Mouse (Mus musculus) splenic B cell, adult 2 months (primary cell): Measurements from ENCODE around the gene Olfr462.

Experiments used
- DNase-seq: peaks from one replicate; pipeline ENCODE4 v3.0.0-alpha.2; 2011; ENCODE audit warnings: low read depth, low spot score
- H3K27me3 ChIP-seq: 2 replicates; pipeline ENCODE4 v1.6.1; 2012; ENCODE audit warnings: mild to moderate bottlenecking, low read length, moderate library complexity, mixed read lengths; ENCODE audit not compliant: control insufficient read depth, poor library complexity, insufficient read depth, severe bottlenecking
- H3K36me3 ChIP-seq: 2 replicates; pipeline ENCODE4 v1.6.1; 2012; ENCODE audit warnings: mild to moderate bottlenecking, low read length, moderate library complexity, mixed read lengths; ENCODE audit not compliant: control insufficient read depth, poor library complexity, insufficient read depth, severe bottlenecking

Olfr462 gene

DNA sequence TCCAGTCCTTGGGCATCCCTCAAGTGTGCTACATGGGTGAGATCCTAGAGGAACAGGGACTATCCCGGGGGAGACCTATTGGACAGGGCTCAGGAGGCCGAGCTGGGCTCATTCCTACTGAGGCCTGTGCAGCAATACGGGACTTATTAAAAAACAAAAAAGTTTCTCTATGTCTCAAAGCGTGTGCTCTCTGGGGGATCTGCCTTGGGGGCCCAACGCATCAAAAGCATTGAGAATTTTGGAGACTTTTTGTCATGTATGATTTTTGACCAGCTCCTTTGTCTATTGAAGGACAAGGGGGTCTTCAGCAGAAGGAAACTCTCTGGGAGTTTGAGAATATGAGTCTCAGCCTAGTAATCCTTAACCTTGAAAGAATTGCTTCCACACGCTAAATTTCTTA is at the start of gene Olfr462:
Gene Olfr462 (minus strand): TSS at position 101 of the 400 bp plus-strand sequence.
- Histone ChIP-seq H3K27me3 (no peaks in the 10 kb centered on the region), H3K36me3 (no peaks in the 10 kb centered on the region)
- no peak for DNase-seq

DNA sequence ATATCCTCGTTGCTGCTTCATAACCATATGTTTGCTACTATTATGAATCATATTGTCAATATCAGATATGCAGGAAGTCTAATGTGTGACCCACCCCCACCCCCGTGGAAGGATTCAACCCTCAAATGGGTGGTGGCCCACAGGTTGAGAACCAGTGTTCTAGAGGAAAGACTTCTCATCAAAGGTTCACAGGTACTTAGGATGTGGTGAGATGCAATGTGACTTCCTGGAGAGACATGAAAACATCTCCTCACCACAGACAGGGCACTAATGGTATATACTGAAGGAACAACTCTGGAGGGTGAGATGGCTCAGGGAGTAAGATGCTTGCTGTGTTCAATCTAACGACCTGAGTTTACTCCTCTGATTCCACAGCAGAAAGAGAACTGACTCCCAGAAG is 43.4 kb upstream of the Olfr462 start:
- DNase-seq: no peak
- H3K27me3 ChIP-seq: no peaks in the 10 kb centered on the region
- no peaks in the 10 kb centered on the region for H3K36me3 ChIP-seq

DNA sequence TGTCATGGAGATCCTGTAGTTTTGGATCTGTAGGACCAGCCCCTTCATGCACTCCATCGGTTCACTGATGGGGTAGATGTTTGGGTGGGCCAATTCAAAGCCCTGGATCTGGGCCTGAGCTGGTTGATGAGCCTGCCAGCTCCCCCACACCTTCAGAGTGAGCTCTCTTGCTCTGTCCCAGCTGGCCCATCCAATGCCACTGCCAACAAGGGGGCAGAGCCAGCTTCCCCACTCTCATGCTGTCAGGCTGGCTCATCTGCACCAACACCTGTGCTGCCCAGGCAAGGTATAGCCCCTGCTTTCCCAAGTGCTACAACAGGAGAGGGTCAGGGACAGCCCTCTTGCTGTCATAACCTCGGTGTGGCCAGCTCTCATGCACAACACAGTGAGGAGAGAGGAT is 41.7 kb upstream of the Olfr462 start:
- no peaks in the 10 kb centered on the region for H3K36me3 ChIP-seq
- no peak for DNase-seq
- H3K27me3 ChIP-seq: no peaks in the 10 kb centered on the region

DNA sequence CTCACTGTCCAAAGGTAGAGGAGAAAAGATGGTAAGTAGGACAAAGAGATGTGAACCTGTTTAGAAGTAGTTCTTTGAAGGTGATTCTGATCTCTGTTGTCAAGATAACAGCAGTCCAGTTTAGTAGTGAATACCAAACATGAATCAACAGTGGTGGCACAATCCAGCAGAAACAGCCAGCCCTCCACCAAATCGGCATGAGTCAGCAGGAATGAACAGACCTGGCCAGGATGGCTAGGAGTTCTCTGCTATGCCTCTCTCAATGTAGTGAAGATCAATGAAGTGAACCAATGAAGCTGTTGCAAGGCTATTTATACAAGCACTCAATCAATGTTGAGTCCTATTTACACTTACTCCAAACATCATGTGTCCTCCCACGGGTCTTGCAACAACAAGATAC is 38.3 kb upstream of the Olfr462 start:
- H3K27me3 ChIP-seq: no peaks in the 10 kb centered on the region
- no peaks in the 10 kb centered on the region for H3K36me3 ChIP-seq
- DNase-seq: no peak

DNA sequence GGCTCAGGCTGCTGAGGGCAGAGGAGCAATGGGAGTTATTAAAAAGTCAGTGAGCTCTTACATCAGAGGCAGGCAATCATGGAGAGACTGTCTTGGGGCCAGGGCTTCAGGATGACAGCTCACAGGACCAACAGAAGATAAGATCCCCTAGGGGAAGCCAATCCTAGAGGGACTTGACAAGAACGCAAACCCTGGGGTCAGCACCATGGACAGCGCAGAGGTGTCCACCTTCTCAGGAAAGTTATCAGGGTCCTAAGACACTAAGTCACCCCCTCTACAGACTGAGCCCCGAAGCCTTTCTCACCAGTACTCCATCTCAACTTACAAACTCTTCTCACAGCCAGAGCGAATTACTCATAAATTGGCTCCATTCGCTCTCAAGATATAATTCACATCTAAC is 28.9 kb upstream of the Olfr462 start, which contains the start of gene Olfr464:
Gene Olfr464 (minus strand): TSS at position 2 of the 400 bp plus-strand sequence.
- Histone ChIP-seq H3K27me3 (no peaks in the 10 kb centered on the region), H3K36me3 (no peaks in the 10 kb centered on the region)
- DNase-seq: peak; percentile 24

DNA sequence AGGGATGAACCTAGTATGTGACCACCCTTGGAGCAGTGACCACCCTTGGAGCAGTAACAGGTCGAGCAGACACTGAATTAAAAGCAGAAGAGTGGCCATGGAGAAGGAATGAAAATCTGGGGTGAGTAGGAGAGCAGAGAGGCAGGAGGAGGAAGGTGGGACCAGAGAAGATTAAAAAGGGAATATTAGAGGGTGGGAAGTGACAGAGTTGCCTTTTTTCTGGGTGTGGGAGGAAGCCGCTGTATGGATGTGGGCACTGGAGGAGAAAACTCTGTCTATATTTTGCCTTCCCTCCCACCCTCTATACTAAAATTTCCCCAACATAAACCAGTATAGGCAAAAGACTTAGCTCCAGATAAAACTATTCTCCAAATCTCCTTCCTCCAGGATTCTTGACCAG is 28.2 kb upstream of the Olfr462 start:
- Histone ChIP-seq H3K27me3 (no peaks in the 10 kb centered on the region), H3K36me3 (no peaks in the 10 kb centered on the region)
- no peak for DNase-seq

DNA sequence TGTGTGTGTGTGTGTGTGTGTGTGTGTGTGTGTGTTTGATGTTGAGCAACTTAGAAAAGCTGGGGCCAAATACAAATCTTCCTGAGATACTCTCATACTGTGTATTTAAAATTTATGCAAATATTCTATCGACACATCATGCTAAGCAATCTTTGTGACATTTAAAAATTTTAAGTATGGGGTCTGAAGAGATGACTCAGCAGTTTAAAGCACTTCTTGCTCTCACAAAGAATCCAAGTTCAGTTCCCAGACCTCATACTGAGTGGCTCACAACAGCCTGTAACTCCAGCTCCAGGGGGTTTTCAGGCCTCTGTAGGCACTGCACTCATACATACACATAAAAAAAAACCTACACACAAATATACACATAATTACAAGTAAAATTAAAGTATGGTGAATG is 23.9 kb upstream of the Olfr462 start:
- no peak for DNase-seq
- H3K27me3 ChIP-seq: no peaks in the 10 kb centered on the region

DNA sequence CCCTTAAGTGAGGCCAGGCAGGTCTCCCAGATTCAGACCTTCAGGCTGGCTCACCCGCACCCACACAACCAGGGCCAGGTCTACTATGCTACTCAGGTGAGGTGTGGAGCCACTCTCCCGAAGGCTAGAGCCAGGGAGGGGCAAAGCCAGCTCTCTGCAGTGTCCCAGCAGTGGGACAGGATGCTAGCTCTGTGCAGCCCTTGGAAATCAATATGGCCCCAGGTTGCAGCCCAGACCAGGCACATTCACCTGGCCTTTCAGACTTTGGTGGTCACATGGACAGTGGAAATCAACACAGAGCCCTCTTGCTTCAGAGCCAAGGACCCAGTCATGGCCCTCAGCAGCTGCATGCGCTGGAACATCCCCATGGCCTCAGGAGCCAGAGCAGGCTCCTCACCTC is 12.3 kb upstream of the Olfr462 start:
- DNase-seq: no peak

More for the DNA sequence above, 23.9 kb upstream of the Olfr462 start:
- H3K36me3 ChIP-seq: no peaks in the 10 kb centered on the region

DNA sequence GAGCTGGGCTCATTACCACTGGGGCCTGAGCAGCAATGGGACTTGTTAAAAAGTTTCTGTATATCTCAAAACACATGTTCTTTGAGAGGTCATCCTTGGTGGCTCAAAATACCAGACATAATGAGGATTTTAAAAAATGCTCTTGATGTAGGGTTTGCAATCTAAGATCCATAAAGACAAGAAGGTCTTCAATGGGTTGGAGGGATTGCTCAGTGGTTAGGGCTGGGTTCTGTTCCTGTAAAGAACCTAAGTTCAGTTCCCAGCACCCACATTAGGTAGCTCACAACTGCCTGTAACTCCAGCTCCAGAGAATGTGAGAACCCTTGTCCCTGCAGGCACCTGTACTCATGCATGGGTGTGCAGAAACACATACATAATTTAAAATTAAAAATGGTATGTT is 5.2 kb upstream of the Olfr462 start, which contains the start of gene Olfr463:
Gene Olfr463 (minus strand): TSS at position 101 of the 400 bp plus-strand sequence.
- Histone ChIP-seq H3K36me3 (no peaks in the 10 kb centered on the region), H3K27me3 (no peaks in the 10 kb centered on the region)
- no peak for DNase-seq

More for the DNA sequence above, 12.3 kb upstream of the Olfr462 start:
- H3K36me3 ChIP-seq: no peaks in the 10 kb centered on the region
- no peaks in the 10 kb centered on the region for H3K27me3 ChIP-seq

DNA sequence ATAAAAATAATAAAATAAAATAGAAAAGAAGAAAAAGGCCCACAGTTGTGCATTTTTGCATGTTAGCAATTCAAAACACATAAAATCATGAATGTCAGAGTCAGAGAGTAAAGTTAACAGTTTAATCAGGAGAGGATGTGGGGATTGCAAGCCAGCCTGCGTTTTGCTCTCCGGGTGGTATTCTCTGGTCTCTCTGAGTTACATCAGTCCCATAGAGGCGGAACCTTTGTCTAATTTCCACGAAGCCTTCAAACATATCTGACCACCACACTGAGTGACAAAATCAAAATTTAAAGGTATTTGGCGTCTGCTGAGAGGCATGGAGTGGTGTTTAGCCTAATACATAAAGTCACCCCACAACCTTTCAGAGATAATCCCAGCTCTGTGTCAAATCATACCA is 7.2 kb downstream of the Olfr462 start:
- no peak for DNase-seq
- no peaks in the 10 kb centered on the region for H3K36me3 ChIP-seq
- H3K27me3 ChIP-seq: no peaks in the 10 kb centered on the region

DNA sequence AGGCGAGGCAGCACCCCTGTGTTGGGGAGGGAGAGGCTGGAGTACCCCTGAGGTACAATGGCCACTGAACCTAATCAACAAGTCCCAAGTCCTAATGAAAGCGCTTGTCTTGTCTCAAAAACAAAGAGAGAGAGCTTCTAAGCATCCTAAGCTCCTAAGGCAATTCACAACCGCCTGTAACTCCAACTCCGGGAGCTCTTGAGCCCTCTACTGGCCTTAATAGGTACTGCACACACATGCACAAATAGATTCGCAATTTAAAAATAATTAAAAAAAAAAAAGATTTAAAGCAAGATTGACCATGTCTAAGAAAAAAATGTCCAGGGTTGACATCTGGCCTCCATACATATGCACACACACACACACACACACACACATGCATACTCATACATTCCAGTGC is 8.6 kb downstream of the Olfr462 start:
- DNase-seq: peak; percentile 43

DNA sequence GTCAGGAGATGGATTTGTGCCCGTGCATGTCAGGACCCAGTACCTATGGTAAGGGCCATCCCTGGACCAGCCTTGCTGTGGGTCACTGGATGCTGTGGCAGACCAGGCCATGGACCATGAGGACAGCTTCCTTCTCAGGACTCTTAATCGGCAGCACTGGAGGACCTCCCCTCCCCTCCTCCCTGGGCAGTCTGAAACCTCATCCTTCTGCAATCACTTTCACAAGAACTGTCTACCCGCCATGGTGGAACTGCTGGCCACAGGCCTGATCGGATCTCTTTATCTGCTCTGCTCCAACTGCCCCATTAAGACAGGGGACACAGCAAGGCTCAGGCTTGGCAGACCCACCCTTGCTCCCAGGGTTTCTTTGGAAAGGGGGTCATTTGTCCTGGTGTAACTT is 10.4 kb downstream of the Olfr462 start:
- Histone ChIP-seq H3K27me3 (no peaks in the 10 kb centered on the region), H3K36me3 (no peaks in the 10 kb centered on the region)
- no peak for DNase-seq

More for the DNA sequence above, 8.6 kb downstream of the Olfr462 start:
- H3K27me3 ChIP-seq: no peaks in the 10 kb centered on the region
- H3K36me3 ChIP-seq: no peaks in the 10 kb centered on the region

DNA sequence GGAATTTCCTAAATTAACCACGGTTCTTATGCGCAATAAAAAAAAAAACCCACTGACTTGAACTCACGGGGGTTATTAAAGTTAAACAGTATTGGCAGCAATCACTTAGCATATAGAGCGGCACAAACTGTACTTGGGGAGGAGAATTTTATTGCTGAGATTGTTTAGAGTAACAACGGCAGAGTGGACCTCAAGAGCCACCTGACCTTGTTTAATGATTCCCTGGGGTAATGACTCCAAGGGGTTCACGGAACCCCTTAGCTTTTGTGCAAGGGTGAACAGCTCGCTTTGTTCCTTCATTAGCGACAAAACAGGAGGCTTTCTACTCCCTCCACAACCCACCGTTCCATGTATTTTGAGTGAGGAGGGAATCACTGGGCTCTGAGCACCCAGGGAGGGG is 12.2 kb downstream of the Olfr462 start:
- no peaks in the 10 kb centered on the region for H3K27me3 ChIP-seq
- no peaks in the 10 kb centered on the region for H3K36me3 ChIP-seq
- no peak for DNase-seq

DNA sequence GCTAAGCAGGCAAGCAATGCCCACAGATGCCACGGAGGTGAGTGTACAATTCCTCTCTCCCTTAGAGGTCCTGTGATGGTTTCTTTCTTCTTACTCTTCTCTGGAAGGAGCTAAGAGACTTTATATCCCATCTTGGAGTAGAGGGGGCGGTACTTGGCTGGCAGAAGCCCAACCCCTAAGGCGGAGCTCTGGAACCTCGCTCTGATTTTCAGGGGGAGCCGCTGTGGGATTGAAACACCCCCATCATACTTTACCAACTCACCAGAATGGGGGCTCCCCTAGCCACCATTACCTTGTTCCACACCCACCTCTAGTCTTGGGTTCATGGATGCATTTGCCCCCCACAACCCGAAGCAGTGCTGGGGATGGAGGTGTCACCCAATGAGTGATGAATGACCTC is 16.6 kb downstream of the Olfr462 start, which contains the start of gene Epx:
Gene Epx (minus strand): TSS at position 101 of the 400 bp plus-strand sequence.
- H3K36me3 ChIP-seq: no peaks in the 10 kb centered on the region

DNA sequence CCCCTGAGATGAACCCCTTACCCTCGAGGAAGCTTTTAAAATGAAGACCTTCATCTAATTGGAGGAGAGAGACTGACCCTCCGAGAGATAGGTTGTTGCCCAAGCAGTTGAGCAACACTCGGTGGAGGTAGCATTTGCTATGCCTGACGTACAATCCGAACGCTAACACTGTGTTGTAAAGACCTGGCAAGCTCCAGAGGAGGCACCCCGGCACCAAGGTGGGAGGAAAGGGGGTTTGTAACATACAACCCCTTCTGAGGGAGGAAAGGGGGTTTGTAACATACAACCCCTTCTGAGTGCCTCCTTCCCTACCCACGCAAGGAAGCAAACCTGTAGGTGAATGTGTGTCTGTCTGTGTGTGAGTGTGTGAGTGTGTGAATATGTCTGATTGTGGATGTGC is 20.3 kb downstream of the Olfr462 start:
- H3K27me3 ChIP-seq: no peaks in the 10 kb centered on the region
- DNase-seq: no peak
- H3K36me3 ChIP-seq: no peaks in the 10 kb centered on the region

More for the DNA sequence above, 16.6 kb downstream of the Olfr462 start, which contains the start of gene Epx:
- no peaks in the 10 kb centered on the region for H3K27me3 ChIP-seq
- no peak for DNase-seq

DNA sequence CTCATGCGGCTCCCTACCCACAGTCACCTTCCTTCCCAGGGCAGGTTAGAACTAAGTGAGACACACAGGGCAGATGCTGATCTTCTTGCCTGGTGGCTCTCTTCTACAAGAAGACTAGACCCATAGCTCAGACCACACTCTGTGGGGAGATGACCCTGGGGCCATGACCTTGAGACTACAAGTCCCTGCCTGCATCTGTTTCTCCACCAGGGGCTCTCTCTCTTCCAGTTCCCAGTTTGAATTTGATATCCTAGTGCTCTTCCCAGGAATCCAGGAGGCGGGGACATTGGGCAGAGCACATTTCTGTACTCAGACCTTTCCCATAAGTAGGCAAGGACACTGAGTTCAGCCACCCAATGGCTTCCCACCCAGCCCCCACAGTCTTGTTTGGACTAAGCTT is 22.0 kb downstream of the Olfr462 start:
- Histone ChIP-seq H3K36me3 (no peaks in the 10 kb centered on the region), H3K27me3 (no peaks in the 10 kb centered on the region)
- no peak for DNase-seq
